Mouse (Mus musculus): ENCODE results near the gene March4.

March4 gene

DNA sequence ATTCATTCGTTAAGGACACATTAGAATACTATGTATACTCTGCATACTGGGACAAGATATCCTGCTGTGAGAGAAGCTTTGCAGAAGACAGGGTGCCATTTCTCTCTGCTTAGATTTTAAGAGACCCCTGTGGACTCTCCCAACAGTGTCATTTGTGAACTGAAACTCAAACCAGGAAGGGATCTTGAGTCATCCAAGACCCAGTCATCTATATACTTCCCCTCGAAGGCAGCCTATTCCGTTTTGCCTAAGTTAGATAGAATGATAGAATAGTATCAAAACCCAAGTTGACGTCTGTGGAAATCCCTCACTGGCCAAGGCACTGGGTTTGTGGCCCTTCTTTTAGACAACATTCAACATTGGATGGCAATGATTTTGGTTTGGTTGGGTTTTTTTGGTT lies 7.5 kb downstream of the March4 start:
- DNase-seq, result no peak

DNA sequence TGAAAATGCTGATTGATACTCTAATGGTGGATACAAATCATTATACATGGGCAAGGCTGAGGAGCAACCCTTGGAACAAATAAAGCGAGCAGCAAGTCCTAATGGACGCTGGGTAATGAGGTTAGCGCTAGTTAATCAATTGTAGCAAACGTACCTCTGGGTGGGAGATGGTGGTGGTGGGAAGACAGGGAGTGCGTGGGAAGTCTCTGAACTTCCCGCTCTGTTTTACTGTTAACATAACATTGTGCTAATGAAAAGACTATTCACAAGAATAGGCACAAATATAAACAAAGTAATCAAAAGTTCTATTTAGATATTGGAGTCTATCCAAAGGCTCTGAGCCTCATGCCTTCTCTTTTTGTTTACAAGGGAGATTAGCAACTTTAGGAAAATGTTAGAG lies 13.1 kb downstream of the March4 start:
- DNase-seq, result no peak

DNA sequence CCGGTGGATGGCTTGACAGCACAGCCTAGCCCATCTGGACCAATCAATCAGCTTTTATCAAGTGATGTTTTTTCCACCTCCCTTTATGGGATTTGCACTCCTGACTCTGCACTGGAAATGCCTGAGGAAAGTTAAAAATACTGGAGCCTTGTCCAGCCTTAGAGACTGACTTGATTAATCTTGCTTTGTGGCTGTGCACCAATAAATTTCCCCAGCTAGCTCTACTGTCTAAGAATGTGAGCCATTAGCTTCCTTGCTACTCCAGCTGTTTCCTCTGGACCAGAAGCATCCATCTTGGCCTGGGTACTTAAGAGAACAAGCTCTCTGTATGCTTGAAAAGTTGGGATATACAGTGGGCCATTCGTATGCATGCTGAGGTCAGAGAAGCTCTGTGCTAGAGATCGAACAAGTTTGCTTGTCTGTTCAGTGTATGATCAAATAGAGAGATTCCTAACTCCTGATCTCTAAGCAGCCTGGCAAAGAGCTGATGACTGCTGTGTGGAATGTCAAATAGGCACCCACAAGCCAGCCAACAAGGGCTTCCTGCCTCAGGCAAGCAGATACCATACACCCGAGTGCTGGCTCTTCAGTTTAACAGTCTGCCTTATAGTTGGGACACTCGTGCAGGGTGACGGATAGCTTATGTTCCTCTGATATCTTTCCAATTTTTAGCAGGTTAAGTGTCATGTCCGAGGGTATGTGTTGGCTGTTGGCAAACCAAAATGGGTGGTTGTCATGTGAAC lies 25.8 kb downstream of the March4 start:
- DNase-seq, result no peak

DNA sequence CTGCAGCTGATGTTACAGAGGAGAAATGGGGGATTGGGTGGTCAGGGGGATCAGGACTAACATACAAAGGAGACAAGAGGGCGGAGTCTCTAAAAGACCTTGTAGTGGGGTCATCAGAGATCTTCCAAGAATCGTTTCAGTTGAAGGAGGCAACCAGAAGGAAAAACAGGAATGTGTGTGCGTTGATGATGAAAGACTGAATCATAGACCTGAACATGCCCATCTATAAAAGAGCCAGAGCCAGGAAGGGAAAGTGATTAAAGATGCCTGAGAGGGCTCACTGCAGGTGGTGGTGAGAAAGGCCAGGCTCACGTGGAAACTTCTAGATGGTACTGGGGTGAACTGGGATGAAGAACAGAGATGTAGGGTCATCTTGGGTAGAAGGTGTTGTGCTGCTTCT lies 27.2 kb downstream of the March4 start:
- DNase-seq, result no peak

DNA sequence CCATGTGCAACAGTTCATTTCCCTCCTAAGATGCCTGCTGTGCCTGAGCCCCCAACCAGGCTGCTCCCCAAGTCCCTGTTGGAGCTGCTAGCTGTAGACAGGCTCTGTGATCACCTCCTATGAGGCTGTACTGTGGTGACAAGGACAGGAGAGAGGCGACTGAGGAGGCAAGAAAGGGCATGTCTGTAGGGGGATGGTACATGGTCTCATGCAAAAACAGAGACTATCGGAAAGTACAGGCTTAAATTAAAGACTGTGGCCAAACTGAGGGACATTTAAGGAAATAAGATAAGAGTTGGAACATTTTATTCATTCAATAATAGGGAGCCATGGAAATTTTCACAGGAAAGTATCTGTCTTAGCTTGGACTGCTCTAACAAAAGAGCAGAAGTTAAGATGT lies 29.1 kb downstream of the March4 start:
- no peak for DNase-seq

DNA sequence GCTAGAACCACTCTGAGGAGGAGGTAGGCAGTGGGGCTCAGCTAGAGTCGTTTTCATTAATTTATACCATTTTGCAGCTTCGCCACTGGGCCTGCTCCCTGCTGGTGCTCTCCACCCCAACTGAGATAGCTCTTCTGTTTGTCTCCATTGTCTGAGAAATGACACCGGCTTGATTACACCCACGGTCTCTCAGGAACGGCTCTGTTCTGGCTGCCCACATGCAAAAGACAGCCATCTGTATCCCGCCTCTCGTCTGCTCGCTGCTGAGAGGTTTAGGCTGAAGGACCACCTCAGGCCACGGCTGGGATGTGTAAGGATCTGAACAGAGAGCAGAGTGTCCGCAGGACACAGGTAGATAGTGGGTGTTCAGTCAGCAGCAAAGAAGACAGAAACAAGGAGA lies 30.5 kb downstream of the March4 start:
- DNase-seq, result no peak

DNA sequence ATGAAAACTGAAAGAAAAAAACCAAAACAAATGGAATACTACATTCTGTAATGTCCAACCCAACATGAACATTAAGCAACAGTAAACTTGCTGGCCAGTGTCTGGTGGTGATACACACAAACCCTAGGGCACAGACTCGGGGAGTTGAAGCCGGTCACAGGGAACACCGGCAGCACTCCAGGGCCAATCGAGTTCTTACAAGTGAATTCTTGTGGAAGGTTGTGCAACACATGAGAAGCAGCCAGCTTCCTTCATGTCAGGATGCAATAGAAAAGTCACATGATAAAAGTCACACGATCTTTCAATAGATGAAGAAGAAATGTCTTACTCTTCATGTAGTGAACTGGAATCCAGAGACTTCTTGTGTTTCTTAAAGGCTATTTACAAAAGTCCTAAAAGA lies 39.1 kb downstream of the March4 start:
- DNase-seq, result no peak

DNA sequence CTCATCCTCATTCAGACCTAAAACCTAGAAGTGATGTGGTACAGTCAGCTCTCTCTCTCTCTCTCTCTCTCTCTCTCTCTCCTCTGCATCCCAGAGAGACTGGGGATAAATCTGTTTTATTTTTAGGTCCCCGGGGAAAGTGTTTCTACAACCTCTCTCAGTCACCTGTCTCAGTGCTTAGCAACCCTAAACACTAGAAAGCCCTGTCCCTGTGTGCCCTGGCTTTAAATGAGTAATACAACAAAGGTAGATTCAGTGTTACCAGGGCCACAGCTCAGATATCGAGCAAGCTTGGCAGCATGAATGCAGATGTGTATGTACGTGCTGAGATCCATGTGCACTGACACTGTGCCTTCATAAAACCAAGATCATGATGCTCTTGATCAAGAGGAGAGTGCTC lies 43.3 kb downstream of the March4 start:
- DNase-seq, result no peak

DNA sequence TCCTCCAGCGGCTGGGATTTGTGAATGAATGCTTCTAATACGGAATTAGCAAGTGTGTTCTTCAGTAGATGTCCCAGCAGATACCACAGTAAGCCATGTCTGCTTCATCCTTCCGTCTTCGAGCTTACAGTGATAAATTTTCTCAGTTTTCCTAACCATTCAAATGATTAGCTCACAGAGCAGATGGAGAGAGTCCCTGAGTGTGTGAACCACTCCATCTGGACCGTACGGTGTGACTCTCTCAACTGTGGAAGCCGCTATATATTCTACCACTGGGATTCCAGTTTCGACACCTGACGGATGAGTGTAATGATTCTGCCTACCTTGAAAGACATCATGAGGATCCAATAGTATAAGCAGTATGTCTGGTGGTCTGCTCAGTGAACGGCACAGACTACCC lies 44.1 kb downstream of the March4 start:
- DNase-seq, result no peak

DNA sequence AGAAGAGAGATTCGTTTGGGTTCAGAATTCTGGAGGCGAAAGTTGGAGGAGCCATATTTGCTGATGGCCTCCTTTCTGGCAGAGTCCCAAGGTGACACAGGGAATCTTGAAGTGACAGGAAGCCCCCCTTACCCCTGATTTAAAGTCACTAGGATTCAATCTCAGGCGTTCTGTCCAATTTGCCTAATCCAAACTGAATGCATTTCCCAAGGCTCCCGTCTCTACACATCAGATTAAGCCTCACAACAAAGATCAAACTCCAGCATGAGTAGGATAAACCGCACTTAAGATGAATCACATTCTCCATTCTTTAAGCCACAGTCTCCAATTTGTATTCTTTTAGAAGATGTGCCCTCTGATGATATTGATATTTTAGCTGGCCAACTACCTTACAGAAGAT lies 45.4 kb downstream of the March4 start:
- DNase-seq, result no peak

DNA sequence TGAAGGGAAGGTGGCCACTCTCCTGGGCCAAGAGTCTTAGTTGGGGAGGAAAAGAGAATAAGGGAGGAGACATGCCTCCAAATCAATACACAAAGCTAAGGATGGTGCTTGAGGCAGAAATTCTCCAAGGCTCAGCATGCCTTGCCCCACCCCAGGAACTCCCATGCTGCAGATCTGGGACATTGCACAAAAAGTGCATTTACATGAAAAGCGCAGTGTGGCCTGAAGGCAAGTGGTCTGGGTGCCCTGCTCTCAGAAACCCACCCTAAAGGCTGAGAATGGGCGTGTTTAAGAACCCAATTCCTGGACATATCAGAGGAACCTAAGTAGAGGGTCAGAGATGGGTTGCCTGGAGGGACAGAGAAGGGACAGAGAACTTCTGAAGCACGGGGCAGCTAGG lies 45.9 kb downstream of the March4 start:
- no peak for DNase-seq

DNA sequence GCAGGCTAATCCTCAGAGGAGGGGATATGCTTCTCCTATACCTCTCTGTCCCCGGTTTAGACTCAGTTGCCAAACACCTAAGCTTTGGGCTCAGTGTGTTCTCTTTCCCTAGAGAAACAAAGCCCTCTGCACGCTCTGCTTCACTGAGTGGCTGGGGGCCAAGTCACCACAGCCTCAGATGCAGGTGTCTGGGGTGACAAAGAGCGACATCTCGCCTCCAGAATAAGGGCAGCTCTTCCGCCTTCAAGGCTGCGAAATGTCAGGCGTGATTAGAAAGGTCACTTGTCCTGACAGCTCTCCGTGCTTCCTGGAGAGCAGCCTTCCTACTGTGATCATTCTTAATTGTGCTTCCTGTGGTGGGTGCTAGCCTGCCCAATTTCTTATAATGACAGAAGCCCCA lies 46.5 kb downstream of the March4 start:
- DNase-seq, result no peak

DNA sequence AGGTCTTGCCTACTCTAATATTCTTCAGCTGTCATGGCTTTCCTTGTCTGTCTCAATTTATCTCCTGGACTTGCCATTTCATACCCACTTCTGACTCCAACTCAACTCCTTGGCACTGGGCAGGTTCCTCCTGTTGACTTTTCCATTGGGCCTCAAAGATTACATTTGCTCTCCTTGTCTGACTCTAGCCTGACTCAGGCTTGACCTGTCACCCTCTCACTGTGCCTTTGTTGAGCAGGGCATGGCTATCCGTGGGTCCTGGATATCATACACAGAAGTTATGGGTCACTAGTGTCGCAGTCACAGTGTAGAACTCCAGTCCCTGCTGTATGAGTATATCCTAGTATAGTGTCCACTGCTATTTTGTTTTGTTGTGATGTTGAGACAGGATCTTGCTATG lies 60.1 kb downstream of the March4 start:
- no peak for DNase-seq

DNA sequence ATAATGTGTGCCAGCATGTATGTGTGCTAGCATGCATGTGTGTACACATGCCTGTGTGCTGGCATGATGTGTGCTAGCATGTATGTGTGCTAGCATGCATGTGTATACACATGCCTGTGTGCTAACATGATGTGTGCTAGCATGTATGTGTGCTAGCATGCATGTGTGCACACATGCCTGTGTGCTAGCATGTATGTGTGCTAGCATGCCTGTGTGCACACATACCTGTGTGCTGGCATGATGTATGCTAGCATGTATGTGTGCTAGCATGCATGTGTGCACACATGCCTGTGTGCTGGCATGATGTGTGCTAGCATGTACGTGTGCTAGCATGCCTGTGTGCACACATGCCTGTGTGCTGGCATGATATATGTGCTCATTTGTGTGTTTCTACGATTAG lies 67.7 kb downstream of the March4 start:
- DNase-seq, result no peak

DNA sequence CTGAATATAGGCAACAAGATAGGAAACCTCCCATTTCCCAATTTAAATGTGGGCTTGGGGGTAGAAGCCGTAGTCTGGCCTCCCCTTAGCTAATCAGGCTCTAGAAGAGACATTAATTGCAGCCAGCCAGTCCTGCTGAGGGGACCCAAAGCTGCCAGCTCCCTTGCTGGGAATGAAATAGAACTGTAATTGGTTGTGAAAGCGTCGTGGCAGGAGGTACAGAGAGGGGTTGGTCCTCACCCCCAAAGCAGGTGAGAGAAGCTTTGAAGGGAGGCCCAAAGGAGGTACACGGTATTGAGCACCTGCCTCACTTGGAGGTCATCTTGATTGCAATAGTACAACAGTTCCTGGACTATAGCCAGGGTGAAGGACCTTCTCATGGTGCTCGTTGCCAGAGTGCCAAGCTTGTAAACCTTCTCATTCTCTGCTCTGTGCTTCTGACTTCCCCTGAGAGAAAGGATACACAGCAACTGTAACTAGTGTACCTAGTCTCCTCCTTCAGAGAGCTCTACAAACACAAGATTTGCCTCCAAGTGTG lies 68.2 kb downstream of the March4 start:
- DNase-seq, result no peak

DNA sequence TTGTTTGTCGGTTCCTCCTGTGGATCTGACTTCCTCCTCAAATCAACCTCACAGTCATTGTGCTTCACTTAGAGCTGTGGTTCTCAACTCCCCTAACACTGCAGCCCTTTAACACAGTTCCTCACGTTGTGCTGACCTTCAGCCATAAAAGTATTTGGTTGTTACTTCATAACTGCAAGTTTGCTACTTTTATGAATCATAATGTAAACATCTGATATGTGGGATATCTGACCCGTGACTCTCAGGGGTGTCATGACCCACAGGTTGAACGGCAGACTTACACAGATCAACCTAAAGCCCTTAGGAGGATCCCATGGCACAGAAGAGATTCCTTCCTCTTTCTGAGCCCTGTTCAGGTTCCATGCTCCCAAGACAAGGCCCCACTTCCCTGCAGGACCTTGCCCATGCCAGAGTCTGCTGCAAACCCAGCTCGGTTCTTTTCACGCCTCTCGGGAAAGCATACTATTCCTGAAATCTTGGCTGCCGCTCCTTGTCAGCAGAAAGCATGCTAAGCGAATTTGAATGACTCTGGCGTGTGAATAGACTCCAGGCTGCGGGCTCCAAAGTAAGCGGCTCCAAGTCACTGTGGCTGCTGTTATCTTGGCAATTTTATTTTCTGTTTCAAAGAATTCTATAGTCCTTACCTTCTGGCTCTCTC lies 71.7 kb downstream of the March4 start:
- DNase-seq, result no peak

DNA sequence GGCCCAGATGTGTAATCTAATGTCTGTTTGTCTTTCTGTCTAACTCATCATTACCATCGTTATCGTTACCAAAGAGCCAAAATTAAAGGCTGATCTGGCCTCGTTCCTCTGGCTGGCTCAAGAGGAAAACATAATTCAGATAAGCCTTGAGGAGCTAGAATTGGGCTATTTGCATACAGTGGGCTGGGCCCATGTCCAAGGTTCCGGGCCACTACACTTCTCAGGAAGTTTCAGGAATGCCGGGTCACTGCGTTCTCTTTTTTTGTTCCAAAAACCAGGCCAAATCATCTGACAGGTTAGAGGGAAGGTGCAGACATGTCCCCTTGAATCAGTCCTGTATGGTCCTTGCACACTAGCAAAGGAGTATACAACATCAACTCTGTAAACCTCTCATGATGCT lies 74.2 kb downstream of the March4 start:
- DNase-seq, result no peak

DNA sequence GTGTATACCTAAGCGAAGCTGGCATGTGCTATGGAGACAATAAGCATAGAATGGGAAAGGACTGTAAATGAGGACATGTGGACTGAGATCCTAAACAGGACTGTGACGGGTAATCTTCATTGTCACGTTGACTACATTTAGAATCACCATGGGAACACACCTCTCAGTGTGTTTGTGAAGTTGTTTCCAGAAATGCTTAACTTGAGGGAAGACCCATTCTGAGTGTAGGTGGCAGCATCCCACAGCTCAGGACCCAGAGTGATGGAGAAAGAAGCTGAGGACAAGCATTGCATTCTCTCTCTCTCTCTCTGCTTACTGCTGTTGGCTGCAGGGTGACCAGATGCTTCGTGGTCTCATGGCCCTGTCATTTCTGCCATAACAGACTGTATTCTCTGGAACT lies 79.1 kb downstream of the March4 start:
- no peak for DNase-seq

DNA sequence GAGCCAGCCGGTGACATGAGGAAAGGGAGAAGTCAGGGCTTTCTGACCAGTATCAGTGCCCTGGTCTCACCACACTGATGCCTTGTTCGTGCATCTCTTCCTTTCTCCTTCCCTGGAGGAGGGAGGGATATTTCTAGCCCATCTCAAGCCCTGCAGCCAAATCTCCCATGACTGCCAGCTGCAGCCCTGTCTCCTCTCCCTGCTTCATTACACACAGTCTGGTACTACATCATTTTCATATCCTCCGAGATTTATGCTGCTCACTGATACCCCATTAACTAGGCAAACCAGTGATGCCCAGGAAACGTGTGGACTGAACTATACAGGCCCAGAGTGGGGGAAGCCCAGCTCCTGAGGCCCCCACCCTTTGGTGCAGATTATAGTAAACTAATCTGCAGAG lies 80.8 kb downstream of the March4 start:
- DNase-seq, result no peak

DNA sequence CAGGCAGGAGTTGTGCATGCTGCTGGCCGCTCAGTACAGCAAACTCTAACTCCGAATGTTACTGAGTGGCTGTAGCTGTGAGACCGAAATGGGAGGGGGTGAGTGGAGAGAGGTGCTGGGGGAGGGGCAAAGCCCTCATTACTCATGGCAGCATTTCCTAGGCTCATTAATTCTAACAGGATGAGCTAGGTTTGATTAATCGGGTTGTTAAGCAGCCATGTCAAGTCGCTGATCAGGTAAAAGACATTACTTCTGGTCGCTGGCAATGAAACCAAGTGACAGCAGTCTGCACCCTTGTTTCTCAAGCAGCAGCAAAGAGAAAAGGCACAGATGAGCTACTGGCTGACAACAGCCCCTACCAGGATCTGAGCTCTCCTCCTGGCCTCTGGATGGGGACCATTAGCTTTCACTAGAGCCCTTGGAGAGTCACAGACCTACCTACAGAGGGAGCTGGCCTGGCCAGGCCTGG lies 82.0 kb downstream of the March4 start:
- no peak for DNase-seq

DNA sequence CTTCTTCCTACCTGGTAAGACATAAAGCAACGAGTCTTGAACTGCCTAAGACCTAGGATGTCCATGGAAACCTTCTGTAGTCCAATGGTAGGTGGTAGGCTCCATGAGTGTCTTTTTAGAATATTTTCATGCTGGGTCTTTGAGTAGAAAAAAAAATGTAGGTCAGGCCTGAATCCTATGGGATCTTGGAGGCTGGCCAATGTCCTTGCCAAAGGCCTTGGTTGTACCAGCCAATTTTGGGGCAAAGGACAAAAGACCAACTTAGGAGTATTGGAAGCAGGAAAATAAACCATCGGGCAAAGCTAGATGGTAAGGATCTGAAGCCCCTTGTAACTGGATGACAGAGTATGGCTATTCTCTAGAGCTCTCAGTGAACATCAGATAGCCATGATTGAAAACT lies 83.9 kb downstream of the March4 start:
- no peak for DNase-seq

DNA sequence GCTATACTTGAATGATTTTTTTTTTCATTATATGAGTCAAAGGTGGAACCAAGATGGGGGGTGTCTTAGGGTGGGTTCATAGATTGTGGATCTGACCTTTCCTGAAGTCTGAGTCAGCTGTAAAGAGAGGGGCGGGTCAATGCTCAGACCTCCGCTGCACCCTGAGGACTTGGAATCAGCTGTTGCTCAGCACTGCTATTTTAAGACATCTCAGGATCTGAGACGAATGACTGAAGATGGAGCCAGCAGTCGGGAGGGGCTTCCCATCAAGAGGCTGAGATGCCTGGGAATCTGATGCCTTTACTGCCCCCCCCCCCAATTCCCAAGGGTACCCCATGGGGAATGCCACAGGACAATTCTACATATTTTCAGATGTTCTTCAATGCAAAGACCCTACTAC lies 85.9 kb downstream of the March4 start:
- DNase-seq, result no peak

DNA sequence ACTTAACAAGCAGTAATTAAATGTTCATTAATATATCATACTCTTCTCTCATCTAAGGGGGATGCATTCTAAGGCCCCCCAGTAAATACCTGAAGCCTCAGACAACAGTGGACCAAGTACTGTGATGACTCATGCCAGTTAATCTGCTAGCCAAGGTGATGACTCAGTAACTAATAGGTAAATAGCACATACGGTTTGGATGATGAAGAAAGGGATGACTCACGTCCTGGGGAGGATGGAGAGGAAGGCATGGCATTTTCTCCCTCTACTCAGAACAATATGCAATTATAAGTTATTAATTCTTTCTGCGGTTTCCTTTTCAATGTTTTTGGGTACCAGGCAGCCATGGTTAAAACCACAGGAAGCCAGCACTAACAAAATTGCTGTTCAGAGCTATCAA lies 87.0 kb downstream of the March4 start:
- DNase-seq, result no peak

DNA sequence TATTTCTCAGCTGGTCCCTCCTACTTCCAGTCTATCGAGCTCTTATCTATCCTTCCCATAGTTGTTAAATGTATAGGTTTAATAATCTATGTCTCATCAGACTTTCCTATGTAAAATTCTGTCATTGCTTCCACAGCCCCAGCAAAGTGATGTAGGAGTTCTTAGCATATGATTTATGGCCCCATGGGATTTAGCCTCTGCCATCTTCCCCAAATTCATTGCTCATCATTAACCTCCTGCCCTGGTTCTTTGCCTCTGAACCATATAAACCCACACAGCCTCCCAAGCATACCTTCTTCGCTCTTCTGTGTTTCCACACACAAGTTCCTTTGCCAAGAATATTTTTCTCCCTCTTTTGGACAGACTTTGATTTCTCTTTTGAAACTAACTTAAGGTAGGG lies 94.0 kb downstream of the March4 start:
- DNase-seq, result no peak

DNA sequence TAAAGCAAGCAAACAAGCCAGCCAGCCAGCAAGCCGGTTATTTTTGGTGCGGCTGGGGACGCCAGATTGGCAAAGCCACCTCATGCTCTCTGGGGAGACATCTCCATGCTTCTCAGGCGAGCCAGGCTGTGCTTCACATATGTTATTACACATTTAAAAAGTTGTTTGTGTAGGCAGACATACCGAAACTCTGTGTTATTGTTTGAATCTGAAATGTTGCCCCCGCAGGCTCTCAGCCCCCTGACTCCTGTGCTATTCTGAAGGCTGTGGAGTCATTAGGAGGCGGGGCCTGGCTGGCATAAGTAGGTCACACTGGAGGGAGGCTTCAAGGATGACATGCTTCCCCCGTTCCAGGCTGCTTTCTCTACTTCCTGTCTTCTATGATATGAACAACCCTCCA lies 97.6 kb downstream of the March4 start:
- no peak for DNase-seq
